Mouse (Mus musculus) heart, postnatal 4 days (tissue): ENCODE measurements at regions not wholly inside any gene's neighbourhood (a gene's known extent, or its start where the extent isn't known, plus 50 kb on each side); places are given as distances from the start of the nearest gene placed in this dataset.

Source experiments
- DNase-seq: peaks from one replicate; pipeline ENCODE4 v3.0.0; 2021

- DNase-seq, result no peak
These were observed 230.9 kb downstream of the Gm19410 start for GRCm38 (mm10) chr8:35996330-35997077.

GRCm38 (mm10) chr8:35999584-35999983 lies 234.0 kb downstream of the Gm19410 start:
- no peak for DNase-seq

GRCm38 (mm10) chr8:36004387-36004786 lies 238.8 kb downstream of the Gm19410 start:
- DNase-seq, result no peak

GRCm38 (mm10) chr8:36005536-36005935 lies 239.9 kb downstream of the Gm19410 start:
- no peak for DNase-seq

GRCm38 (mm10) chr8:36007724-36008123 lies 242.1 kb downstream of the Gm19410 start:
- DNase-seq, result no peak

- DNase-seq, result no peak
These were observed 244.0 kb downstream of the Gm19410 start for GRCm38 (mm10) chr8:36009565-36009964.

- DNase-seq, result no peak
These were observed 245.0 kb downstream of the Gm19410 start for GRCm38 (mm10) chr8:36010446-36011217.

- no peak for DNase-seq
These were observed 249.3 kb downstream of the Gm19410 start for GRCm38 (mm10) chr8:36014862-36015261.

- no peak for DNase-seq
These were observed 250.9 kb downstream of the Gm19410 start for GRCm38 (mm10) chr8:36016321-36017114.

GRCm38 (mm10) chr8:36018993-36019753 lies 253.6 kb downstream of the Gm19410 start:
- no peak for DNase-seq

GRCm38 (mm10) chr8:36019895-36020294 lies 254.3 kb downstream of the Gm19410 start:
- no peak for DNase-seq

- no peak for DNase-seq
These were observed 262.0 kb downstream of the Gm19410 start for GRCm38 (mm10) chr8:36027586-36027985.

GRCm38 (mm10) chr8:36028121-36028955 lies 262.7 kb downstream of the Gm19410 start:
- no peak for DNase-seq

GRCm38 (mm10) chr8:36029445-36029844 lies 263.9 kb downstream of the Gm19410 start:
- no peak for DNase-seq

- DNase-seq, result no peak
These were observed 264.6 kb downstream of the Gm19410 start for GRCm38 (mm10) chr8:36030237-36030636.

- no peak for DNase-seq
These were observed 266.6 kb downstream of the Gm19410 start for GRCm38 (mm10) chr8:36031966-36032719.

GRCm38 (mm10) chr8:36035339-36035738 lies 269.7 kb downstream of the Gm19410 start:
- no peak for DNase-seq

- no peak for DNase-seq
These were observed 270.7 kb downstream of the Gm19410 start for GRCm38 (mm10) chr8:36036271-36036670.

GRCm38 (mm10) chr8:36041222-36041864 lies 275.8 kb downstream of the Gm19410 start:
- DNase-seq, result no peak

- DNase-seq, result no peak
These were observed 277.0 kb downstream of the Gm19410 start for GRCm38 (mm10) chr8:36042594-36042993.
